Mouse (Mus musculus) spleen, adult 2 months (tissue): ENCODE results near the gene 4931428F04Rik.

Experiments
- CTCF ChIP-seq: fragments of 200-500 bp; IDR thresholded peaks from 2 replicates; pipeline ENCODE4 v1.5.1; 2011; ENCODE audit warnings: mild to moderate bottlenecking, inconsistent platforms; ENCODE audit not compliant: insufficient read depth, insufficient read length, insufficient replicate concordance; ENCODE audit errors: extremely low read depth
- POLR2A ChIP-seq: fragments of 200-500 bp; IDR thresholded peaks from 2 replicates; pipeline ENCODE4 v1.6.1; 2011; ENCODE audit warnings: low read depth, low read length, inconsistent platforms

DNA sequence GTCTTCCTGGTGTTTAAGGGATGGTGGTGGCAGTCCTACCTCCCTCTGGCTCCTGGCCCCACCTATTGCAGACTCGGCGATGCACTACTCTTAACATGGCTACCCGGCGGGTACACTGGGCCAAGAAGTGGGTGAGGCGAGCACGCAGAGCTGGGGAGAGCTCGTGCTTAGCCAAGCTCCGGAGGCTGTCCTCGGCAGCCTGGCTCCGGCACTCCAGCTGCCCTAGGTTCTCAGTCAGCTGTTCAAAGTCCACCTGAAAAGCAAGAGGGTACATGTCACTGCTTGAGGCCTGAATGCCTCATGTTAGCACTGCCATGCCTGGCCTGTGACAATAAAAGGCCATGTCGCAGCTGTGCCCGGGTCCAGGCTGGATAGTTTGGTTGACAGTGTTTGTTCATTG lies 40.7 kb upstream of the 4931428F04Rik start:
- TF ChIP-seq POLR2A (no peak), CTCF (no peak)
